Mouse (Mus musculus): ENCODE results near the gene Myrip. TPM values are rescaled to one million over a fixed set of nuclear protein-coding genes. Genes with fewer than 3 reads are reported as not detected.
"Not testable (repeated sequence)": the region's sequence is repeated elsewhere in the genome, so short reads cannot be mapped to it uniquely, and the experiment has no call there.

Myrip gene
- polyA plus RNA-seq, 1 experiment from 2014 or later = 0.36 TPM

- ATAC-seq (ENCODE audit: extremely low read depth, insufficient number of reproducible peaks, low FRiP score, low TSS enrichment) = no peak
- peaks cover 15% of the 10 kb centered on the region for H3K27me3 ChIP-seq (replicated peaks)
- H3K4me3 ChIP-seq = no peak overlapping the region
- no peak overlapping the region for H3K4me2 ChIP-seq
- no peaks in the 10 kb centered on the region for H3K36me3 ChIP-seq
- H3K4me1 ChIP-seq = peaks cover 9% of the 10 kb centered on the region
- WGBS = 75% methylated on average over 8 of the region's 8 CpGs
- H3K9me3 ChIP-seq = no peaks in the 10 kb centered on the region
- H3K9ac ChIP-seq = no peak overlapping the region
- no peak overlapping the region for H3K27ac ChIP-seq (replicated peaks)
Measured at GRCm38 (mm10) chr9:120398289-120398688, 97.0 kb downstream of the Myrip start.

GRCm38 (mm10) chr9:120399537-120399936 lies 98.2 kb downstream of the Myrip start:
- H3K36me3 ChIP-seq; ATAC-seq (ENCODE audit: extremely low read depth, insufficient number of reproducible peaks, low FRiP score, low TSS enrichment); H3K4me1 ChIP-seq; H3K9me3 ChIP-seq; H3K27me3 ChIP-seq (replicated peaks); H3K27ac ChIP-seq (replicated peaks); H3K4me3 ChIP-seq; H3K4me2 ChIP-seq; H3K9ac ChIP-seq: not testable (repeated sequence)
- WGBS = 67% methylated on average over 2 of the region's 2 CpGs

DNA sequence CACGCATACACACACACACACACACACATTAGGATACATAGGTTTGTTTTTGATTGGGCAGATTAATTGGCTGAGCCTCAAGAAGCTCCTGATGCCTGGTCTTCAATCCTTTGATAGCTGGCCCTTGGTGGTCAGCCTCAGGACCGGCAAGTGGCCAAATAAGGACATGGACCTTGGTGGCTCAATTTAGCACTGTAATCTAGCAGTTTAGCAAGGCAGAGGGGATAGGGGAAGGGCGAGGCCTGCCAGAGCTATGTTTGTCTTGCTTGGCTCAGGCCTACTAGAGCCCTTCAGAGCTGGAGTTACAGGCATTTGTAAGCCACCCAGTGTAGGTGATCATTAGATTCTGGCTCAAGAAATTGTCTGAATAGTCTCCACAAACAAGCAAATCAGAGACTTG lies 101.1 kb downstream of the Myrip start:
- no peak for ATAC-seq (ENCODE audit: extremely low read depth, insufficient number of reproducible peaks, low FRiP score, low TSS enrichment)
- peaks cover 9% of the 10 kb centered on the region for H3K4me1 ChIP-seq
- no peak overlapping the region for H3K9ac ChIP-seq
- no peak overlapping the region for H3K4me3 ChIP-seq
- H3K27ac ChIP-seq (replicated peaks) = peak overlapping the region; percentile 71
- H3K27me3 ChIP-seq (replicated peaks) = no peaks in the 10 kb centered on the region
- no peak overlapping the region for H3K4me2 ChIP-seq
- WGBS = 42% methylated on average over 3 of the region's 3 CpGs
- H3K9me3 ChIP-seq = no peaks in the 10 kb centered on the region
- H3K36me3 ChIP-seq = no peaks in the 10 kb centered on the region

GRCm38 (mm10) chr9:120403661-120404060 lies 102.3 kb downstream of the Myrip start:
- Histone ChIP-seq H3K9me3 (no peaks in the 10 kb centered on the region), H3K9ac (no peak overlapping the region), H3K27me3 (replicated peaks) (no peaks in the 10 kb centered on the region), H3K36me3 (no peaks in the 10 kb centered on the region), H3K4me3 (no peak overlapping the region), H3K27ac (replicated peaks) (no peak overlapping the region), H3K4me1 (peaks cover 9% of the 10 kb centered on the region), H3K4me2 (no peak overlapping the region)
- 63% methylated on average over 5 of the region's 5 CpGs for WGBS
- no peak for ATAC-seq (ENCODE audit: extremely low read depth, insufficient number of reproducible peaks, low FRiP score, low TSS enrichment)

- H3K9me3 ChIP-seq = no peaks in the 10 kb centered on the region
- no peak overlapping the region for H3K4me3 ChIP-seq
- H3K4me2 ChIP-seq = no peak overlapping the region
- WGBS = 79% methylated on average over 17 of the region's 17 CpGs
- 0 out of 2 replicates have a peak, but pooled peaks cover 5% of the 10 kb centered on the region for H3K27me3 ChIP-seq (replicated peaks)
- no peak overlapping the region for H3K9ac ChIP-seq
- no peaks in the 10 kb centered on the region for H3K4me1 ChIP-seq
- no peaks in the 10 kb centered on the region for H3K36me3 ChIP-seq
- no peak overlapping the region for H3K27ac ChIP-seq (replicated peaks)
- ATAC-seq (ENCODE audit: extremely low read depth, insufficient number of reproducible peaks, low FRiP score, low TSS enrichment) = no peak
Measured at GRCm38 (mm10) chr9:120409663-120410181, 108.4 kb downstream of the Myrip start.

DNA sequence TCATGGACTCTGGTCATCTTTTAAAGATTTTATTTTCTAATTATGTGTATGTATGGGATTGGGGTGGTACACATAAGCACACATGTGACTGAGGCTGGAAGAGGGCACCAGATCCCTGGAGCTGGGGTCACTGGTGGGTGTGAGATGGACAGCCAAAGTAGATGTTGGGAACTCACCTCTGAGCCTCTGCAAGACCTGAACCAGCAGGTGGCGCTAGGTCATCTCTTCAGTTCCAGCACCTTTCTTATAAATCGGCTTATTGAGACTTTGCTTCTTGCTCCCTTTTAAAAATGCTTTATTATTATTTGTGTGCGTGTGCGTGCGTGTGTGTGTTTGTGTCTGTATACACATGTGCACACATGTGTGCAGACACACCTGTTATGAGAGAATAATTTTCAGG lies 109.1 kb downstream of the Myrip start:
- ATAC-seq (ENCODE audit: extremely low read depth, insufficient number of reproducible peaks, low FRiP score, low TSS enrichment) = no peak
- 0 out of 2 replicates have a peak, but pooled peaks cover 5% of the 10 kb centered on the region for H3K27me3 ChIP-seq (replicated peaks)
- WGBS = 16% methylated on average over 5 of the region's 5 CpGs
- H3K9ac ChIP-seq = no peak overlapping the region
- no peaks in the 10 kb centered on the region for H3K4me1 ChIP-seq
- no peak overlapping the region for H3K27ac ChIP-seq (replicated peaks)
- H3K4me3 ChIP-seq = no peak overlapping the region
- H3K36me3 ChIP-seq = no peaks in the 10 kb centered on the region
- H3K4me2 ChIP-seq = no peak overlapping the region
- H3K9me3 ChIP-seq = no peaks in the 10 kb centered on the region

- Histone ChIP-seq H3K4me3 (no peak overlapping the region), H3K27me3 (replicated peaks) (0 out of 2 replicates have a peak, but pooled peaks cover 5% of the 10 kb centered on the region), H3K9ac (no peak overlapping the region), H3K4me2 (no peak overlapping the region), H3K4me1 (no peaks in the 10 kb centered on the region), H3K36me3 (no peaks in the 10 kb centered on the region), H3K27ac (replicated peaks) (no peak overlapping the region), H3K9me3 (no peaks in the 10 kb centered on the region)
- no peak for ATAC-seq (ENCODE audit: extremely low read depth, insufficient number of reproducible peaks, low FRiP score, low TSS enrichment)
- 1% methylated on average over 5 of the region's 7 CpGs for WGBS
Measured at GRCm38 (mm10) chr9:120415504-120415903, 114.2 kb downstream of the Myrip start.

DNA sequence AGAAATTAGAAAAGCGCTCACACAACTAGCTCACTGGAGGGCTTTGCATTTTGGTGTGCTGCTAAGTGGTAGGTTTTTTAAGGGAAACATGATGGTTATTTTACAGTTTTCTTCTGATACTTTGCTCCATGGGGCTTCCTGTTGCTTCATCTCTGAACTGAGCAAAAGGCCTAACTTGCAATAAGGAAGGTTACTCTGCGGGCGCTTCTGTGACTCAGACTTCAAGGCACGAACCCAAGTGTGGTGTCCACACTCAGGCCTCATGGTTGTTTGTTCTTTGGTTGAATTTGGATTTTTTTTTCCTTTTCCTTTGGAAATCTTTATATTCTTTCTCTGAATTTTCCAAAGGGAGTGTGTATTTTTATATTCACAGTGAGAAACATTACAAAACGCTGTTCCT lies 114.8 kb downstream of the Myrip start:
- Histone ChIP-seq H3K4me1 (no peaks in the 10 kb centered on the region), H3K36me3 (no peaks in the 10 kb centered on the region), H3K27ac (replicated peaks) (no peak overlapping the region), H3K4me3 (no peak overlapping the region), H3K4me2 (no peak overlapping the region), H3K27me3 (replicated peaks) (0 out of 2 replicates have a peak, but pooled peaks cover 5% of the 10 kb centered on the region), H3K9ac (no peak overlapping the region), H3K9me3 (no peaks in the 10 kb centered on the region)
- ATAC-seq (ENCODE audit: extremely low read depth, insufficient number of reproducible peaks, low FRiP score, low TSS enrichment) = no peak
- WGBS = 90% methylated on average over 5 of the region's 5 CpGs

GRCm38 (mm10) chr9:120416729-120417128 lies 115.4 kb downstream of the Myrip start:
- 66% methylated on average over 5 of the region's 5 CpGs for WGBS
- no peaks in the 10 kb centered on the region for H3K9me3 ChIP-seq
- ATAC-seq (ENCODE audit: extremely low read depth, insufficient number of reproducible peaks, low FRiP score, low TSS enrichment) = no peak
- no peaks in the 10 kb centered on the region for H3K4me1 ChIP-seq
- no peak overlapping the region for H3K4me3 ChIP-seq
- no peaks in the 10 kb centered on the region for H3K36me3 ChIP-seq
- no peak overlapping the region for H3K27ac ChIP-seq (replicated peaks)
- 0 out of 2 replicates have a peak, but pooled peaks cover 3% of the 10 kb centered on the region for H3K27me3 ChIP-seq (replicated peaks)
- no peak overlapping the region for H3K9ac ChIP-seq
- no peak overlapping the region for H3K4me2 ChIP-seq

- H3K27ac ChIP-seq (replicated peaks) = no peak overlapping the region
- no peaks in the 10 kb centered on the region for H3K4me1 ChIP-seq
- no peak overlapping the region for H3K9ac ChIP-seq
- WGBS = 67% methylated on average over 7 of the region's 7 CpGs
- H3K36me3 ChIP-seq = no peaks in the 10 kb centered on the region
- H3K9me3 ChIP-seq = no peaks in the 10 kb centered on the region
- no peak for ATAC-seq (ENCODE audit: extremely low read depth, insufficient number of reproducible peaks, low FRiP score, low TSS enrichment)
- H3K4me3 ChIP-seq = no peak overlapping the region
- H3K27me3 ChIP-seq (replicated peaks) = no peaks in the 10 kb centered on the region
- no peak overlapping the region for H3K4me2 ChIP-seq
Measured at GRCm38 (mm10) chr9:120418582-120418981, 117.3 kb downstream of the Myrip start.

DNA sequence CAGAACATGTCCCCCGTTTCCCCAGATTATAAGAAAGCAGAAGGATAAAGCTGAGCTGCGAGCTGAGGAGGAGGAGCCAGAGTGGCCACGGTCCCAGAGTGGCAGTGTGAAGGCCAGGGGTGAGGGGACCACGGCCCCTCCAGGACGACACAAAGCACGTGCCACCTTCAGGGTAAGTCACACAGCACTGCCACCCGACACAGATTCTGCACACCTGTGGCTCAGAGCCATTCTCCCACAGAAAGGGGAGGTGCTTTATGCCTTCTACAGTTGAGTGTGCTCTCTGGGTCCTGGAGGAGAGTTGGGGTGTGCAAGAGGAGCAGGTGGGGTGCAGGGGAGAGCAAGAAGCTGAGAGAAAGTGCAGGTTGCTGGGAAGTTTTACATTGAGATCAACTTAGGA lies 123.3 kb downstream of the Myrip start:
- Histone ChIP-seq H3K27me3 (replicated peaks) (peaks cover 6% of the 10 kb centered on the region; the same call in 1 of the 2 replicates), H3K9ac (no peak overlapping the region), H3K4me3 (no peak overlapping the region), H3K36me3 (no peaks in the 10 kb centered on the region), H3K9me3 (no peaks in the 10 kb centered on the region), H3K4me2 (no peak overlapping the region), H3K4me1 (0 out of 2 replicates have a peak, but pooled peaks cover 8% of the 10 kb centered on the region), H3K27ac (replicated peaks) (no peak overlapping the region)
- 73% methylated on average over 7 of the region's 7 CpGs for WGBS
- no peak for ATAC-seq (ENCODE audit: extremely low read depth, insufficient number of reproducible peaks, low FRiP score, low TSS enrichment)

DNA sequence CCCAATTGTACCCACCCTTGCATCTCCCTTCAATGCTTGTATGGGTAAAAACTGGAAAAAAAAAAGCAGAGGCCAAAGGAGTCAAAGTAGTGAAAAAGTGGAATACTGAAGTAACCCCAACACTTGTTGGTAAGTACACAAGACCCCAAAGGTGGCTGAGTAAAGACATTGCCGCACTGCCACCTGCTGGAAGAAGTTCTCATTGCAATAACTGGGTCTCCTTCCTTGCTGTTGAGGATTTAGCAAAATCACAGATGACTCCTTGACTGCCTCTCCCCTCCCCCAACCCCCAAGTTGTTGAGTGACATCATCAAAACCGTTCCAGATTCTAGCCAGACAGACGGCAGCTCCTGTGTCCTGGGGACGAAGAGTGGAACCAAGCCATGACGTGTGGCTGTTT lies 124.5 kb downstream of the Myrip start:
- no peak overlapping the region for H3K9ac ChIP-seq
- H3K27ac ChIP-seq (replicated peaks) = no peak overlapping the region
- no peak overlapping the region for H3K4me3 ChIP-seq
- 0 out of 2 replicates have a peak, but pooled peaks cover 8% of the 10 kb centered on the region for H3K4me1 ChIP-seq
- no peaks in the 10 kb centered on the region for H3K36me3 ChIP-seq
- peaks cover 6% of the 10 kb centered on the region; the same call in 1 of the 2 replicates for H3K27me3 ChIP-seq (replicated peaks)
- no peak for ATAC-seq (ENCODE audit: extremely low read depth, insufficient number of reproducible peaks, low FRiP score, low TSS enrichment)
- 33% methylated on average over 5 of the region's 5 CpGs for WGBS
- no peaks in the 10 kb centered on the region for H3K9me3 ChIP-seq
- H3K4me2 ChIP-seq = no peak overlapping the region

All from heart, embryonic 13.5 days (tissue).